Mouse (Mus musculus) right cerebral cortex, postnatal 4 days (tissue): Measurements from ENCODE around the gene Lrmda.

Experiments
- DNase-seq: peaks from one replicate; pipeline ENCODE4 v3.0.0-alpha.2; 2022

Gene Lrmda

GRCm38 (mm10) chr14:22043420-22043819, 23.9 kb downstream of the Lrmda start:
- DNase-seq: no peak

DNA sequence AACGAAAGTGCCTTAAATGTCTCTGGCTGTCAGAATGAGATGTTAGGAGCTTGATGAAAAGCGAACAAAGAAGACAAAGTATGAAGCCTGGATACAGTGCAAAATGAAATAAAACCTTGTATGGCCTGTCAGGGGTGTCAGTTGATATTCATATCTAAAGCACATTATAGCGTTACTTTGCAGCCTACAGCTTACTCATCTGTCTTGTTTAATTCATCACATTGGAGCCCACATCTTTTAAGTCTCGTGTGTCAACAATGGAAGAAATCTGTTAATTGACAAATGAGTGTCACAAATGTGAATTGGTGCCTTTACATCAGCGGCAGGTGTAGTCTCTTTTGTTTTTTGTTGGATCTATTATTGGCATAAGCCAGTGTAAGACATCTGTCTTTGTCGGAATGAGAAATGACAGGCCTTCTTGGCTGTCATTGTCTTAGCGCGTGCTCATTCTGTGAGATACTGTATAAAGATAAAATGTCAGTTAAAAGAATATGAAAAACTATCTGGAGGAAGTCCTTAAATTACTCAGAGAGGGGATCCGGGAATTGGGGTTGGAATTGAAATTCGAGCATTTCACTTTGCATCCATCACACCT, 26.8 kb downstream of the Lrmda start:
- no peak for DNase-seq

DNA sequence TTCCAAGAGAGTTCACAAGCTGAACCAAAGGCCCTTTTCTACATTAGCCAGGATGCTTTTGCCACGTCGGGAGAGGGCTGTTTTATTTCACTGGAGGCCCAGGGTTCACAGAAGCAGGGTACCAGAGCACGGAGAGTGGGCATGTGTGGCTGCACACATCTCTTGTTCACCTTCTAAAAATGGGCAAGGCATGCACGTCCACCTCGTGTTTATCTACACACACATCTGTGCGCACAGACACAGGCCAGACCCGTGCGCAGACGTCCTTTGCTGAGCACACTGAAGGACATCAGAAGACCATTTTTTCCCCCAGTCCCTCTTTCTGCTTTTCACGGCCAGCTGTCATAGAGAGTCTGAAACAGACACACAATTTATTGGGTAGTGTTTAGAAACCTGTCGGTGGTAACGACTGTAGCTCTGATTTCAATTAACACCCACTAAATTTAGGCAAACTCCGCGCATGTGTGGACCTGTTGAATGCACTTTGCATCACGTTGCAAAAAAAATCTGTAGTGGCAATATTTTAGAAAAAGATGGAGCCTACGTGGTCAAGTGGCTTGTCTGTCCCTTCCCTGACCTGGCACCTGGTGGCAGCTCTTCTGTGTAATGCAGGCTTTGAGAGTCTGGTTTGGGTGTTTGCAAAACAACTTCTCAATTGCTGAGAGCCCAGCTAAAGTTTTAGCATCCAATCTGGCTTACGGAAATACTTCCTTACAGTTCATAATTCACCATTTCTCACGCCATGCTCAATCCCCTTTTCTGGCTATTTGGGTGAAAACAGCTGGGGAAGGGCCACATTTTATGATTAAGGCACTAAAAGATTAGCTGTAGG, 28.8 kb downstream of the Lrmda start:
- no peak for DNase-seq

- no peak for DNase-seq
Measured at GRCm38 (mm10) chr14:22048900-22049199, 29.3 kb downstream of the Lrmda start.

DNA sequence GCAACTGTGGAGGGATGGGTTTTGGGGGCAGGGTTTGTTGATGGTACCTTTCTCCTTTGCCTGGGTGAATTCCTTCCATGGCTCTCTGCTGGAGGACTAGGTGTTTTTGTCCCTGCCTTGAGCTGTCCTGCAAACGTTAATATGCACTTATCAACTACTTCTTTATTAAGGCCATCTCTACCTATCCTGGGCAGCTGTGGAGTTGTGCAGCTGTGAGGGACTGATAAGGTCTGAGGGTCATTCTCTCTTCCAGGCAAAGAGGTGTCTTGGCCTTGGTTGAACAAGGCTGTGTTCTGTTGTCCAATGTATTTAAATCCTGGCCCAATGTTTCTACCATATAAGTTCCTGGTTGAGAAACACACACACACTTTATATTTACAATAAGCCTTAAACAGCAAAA, 29.8 kb downstream of the Lrmda start:
- no peak for DNase-seq

DNA sequence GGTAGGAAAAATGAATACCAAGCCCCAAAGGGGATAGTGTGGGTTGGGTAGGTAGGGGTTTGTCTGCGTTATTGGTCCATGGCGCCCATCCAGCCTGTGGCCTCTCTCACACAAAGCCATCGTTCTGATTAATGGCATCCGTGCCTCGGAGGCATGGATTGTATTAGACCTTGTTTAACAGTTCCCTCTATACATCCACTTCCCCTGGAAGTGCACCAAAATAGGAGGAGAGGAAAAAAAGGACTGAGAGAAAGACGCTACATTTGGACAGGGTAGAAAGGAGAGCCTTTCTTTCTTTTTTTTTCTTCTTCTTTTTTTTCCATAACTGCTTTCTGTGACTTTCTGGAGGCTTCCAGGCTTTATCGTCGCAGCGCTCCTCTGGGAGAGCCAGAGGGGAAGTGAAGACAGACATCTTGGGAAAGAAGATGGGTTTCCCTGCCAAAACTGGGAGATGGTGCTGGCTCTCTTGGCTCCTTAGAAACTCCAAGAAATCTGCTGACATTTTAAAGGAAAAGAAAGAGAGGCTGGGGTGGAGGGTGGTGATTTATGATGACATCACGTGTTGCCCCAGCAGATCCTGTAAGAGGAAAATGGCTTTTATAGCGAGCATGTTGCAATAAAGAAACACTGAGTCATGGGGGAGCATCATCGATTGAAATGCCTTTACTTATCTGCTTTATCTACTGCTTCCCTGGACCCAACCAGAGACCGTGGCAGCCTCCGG, 32.6 kb downstream of the Lrmda start:
- DNase-seq: no peak

- no peak for DNase-seq
Measured at GRCm38 (mm10) chr14:22055630-22056029, 36.1 kb downstream of the Lrmda start.

GRCm38 (mm10) chr14:22056246-22056645, 36.7 kb downstream of the Lrmda start:
- DNase-seq: no peak

GRCm38 (mm10) chr14:22058729-22059128, 39.2 kb downstream of the Lrmda start:
- DNase-seq: no peak

- no peak for DNase-seq
Measured at GRCm38 (mm10) chr14:22059348-22059861, 39.9 kb downstream of the Lrmda start.

DNA sequence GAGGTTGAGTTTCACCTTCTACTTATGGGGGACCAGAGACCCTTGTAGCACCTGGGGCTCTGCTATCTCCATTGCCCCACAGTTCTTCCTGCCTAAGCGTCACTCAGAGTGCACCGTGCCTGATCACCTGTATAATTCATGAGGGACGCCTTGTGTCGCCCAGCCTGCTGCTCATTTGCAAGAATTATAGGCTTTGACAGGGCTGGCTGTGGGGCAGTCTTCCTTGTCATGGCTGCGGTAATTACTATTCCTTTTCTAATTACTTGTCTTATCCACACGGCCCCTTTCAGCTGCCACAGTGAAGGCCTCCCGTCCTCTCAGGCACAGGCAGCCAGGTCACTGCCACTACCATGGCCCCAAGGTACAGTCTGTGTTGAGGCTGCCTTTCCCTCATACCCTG, 41.3 kb downstream of the Lrmda start:
- DNase-seq: no peak

DNA sequence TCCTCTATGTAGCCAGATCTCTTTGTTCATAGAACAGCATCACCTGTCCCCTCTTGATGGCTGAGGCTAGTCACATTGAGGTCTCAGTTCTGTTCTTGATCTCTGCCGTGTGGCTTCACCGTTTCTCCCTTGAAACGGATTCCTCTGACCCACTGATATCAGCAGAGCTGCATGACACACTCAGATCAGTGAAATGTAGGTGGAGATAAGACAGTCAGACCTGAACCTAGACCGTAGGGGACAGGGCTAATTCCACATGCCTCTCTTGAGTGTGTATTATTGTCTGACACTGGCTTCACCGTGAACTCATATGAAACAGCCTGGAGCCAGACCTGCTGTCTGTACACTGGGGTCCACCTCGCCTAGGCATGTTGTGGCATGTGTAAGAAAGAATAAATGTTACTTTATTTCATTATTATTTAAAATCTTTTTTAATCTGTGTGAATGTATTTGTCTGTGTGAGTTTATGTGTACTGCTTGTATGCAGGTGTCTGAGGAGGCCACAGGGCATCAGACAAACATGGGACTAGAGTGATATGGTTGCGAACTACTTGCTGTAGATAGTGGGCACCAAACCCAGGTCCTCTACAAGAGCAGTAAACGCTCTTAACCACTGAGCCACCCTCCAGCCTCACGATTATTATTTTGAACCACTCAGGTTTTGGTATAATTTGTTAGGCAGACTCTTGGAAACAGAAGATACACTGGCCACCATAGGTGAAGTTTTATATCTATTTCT, 42.8 kb downstream of the Lrmda start:
- DNase-seq: no peak

- no peak for DNase-seq
Measured at GRCm38 (mm10) chr14:22069169-22069568, 49.7 kb downstream of the Lrmda start.

- no peak for DNase-seq
Measured at GRCm38 (mm10) chr14:22073385-22073784, 53.9 kb downstream of the Lrmda start.

DNA sequence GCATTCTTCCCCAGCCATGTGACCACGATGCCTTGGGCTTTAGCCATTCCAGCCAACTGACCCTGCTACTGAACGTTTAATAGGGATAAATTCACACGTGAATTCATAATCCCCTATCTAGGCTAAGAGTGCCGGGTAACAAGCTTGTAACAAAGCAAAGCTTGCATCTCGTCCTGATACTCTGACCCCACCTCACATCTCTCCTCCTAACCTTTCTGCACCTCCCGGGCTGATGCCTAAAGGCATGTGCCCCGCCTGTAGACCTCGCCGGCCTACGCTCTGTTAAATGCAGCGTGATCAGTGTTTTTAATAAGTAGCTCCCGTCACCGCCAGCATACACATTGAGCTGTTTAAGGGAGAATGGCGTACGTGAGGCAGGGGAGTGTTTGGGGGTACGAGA, 54.7 kb downstream of the Lrmda start:
- DNase-seq: no peak

- DNase-seq: no peak
Measured at GRCm38 (mm10) chr14:22083931-22084330, 64.4 kb downstream of the Lrmda start.

GRCm38 (mm10) chr14:22085411-22085810, 65.9 kb downstream of the Lrmda start:
- no peak for DNase-seq

DNA sequence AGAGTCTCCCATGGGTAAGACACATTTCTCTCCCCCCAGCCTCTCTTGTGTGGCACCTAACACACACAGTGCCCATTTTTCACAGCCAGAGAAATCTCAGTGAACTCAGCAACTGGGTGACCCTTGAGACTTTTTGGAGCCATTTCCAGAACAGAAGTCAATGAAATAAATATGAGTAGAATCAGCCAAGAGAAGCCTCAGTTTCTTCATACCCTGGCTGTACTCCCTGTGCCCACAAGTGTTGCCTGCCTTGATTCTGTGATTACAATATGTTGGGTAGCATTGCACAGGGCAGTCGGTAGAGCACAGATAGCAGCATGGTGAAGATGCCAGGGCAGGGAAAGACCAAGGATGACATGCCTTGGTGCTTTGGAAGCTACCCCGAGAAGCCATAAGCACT, 69.1 kb downstream of the Lrmda start:
- no peak for DNase-seq

DNA sequence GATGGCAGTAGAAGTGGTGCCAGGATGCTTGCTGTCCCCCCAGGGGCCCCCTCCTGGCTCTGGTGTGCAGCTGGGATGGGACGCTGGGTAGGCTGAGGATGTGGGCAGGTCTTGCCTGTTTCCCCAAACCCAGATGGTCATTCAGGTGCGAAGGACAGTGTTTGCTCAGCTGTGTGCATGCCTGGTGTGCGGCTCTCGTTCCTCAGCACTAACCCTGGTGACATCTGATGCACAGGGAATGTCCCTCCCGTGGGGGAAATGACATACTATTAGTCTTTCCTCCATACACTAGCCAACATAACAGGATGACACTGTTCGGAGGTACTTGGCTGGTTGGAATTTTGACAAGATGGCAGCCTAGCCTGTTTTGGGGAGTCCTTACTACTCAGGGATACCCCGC, 69.8 kb downstream of the Lrmda start:
- DNase-seq: no peak

DNA sequence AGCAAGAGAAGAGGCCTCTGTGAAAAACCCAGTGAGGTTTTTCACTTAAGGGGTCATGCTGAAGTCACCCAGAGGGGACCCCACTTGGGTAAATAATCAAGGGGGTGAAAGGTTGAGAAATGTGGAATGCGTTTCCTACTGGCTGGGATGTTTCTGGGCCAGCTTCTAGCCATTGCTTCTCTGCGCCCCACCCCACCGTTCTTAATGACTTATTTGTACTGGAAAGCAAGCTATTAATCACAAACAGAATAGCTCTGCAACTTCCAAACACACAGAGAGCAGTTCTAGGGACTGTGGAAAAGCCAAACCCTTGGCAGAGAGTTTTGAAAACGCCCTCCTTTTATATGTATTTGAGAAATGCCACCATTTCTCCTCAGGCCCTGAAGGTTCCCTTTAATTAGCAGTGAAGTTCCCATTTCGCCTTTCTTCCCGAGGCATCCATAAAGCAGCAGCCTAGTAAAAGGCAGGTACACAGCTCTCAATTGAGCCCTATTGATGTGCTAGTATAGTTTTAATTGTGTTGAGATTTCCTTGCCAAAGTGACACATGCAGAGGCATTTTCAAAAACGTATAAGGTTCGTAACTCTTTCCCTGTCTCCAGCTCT, 70.5 kb downstream of the Lrmda start:
- DNase-seq: no peak

- no peak for DNase-seq
Measured at GRCm38 (mm10) chr14:22090778-22091211, 71.3 kb downstream of the Lrmda start.

DNA sequence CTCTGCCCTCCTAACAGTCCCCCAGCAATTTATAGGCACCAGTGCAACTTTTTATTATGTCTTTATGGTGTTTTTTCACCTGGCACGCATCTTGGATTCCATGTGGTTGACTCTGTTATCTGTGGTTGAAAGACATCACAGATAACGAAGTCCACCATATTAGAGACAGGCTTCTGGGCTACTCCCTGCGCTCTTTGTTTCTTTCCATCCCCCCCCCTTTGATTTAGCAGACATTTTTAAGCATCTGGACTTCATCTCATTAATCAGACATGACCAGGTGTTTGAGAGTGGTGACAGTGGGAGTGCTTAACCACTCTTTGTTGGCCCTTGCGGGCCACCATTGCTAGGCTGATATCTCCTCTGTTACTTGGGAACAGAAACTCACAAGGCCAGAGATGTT, 71.8 kb downstream of the Lrmda start:
- no peak for DNase-seq

DNA sequence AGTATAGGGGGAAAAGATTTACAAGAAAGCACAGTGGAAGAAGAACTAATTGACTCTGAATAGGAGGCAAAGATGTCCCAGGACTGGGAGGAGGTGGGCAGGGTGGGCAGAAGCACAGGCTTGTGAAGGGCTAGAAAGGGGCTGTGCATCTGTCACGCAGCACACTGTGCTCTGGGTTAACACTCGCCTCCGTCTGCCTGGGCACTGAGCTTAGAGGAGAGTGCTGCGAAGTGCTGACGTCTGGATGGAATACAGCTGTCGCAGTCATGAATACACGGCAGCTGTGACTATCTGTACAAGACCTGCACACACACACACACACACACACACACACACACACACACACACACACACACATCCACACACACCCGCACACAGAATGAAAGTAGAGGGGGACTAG, 73.6 kb downstream of the Lrmda start:
- no peak for DNase-seq
